Mouse (Mus musculus): ENCODE measurements around the gene Ube2d1. TPM values are rescaled to one million over a fixed set of nuclear protein-coding genes. Genes with fewer than 3 reads are reported as not detected.

Gene Ube2d1
- 47.4 TPM for total RNA-seq (2023)

GRCm38 (mm10) chr10:71285126-71285580 is at the start of gene Ube2d1:
Gene Ube2d1 (minus strand): TSS chr10:71285262.

DNA sequence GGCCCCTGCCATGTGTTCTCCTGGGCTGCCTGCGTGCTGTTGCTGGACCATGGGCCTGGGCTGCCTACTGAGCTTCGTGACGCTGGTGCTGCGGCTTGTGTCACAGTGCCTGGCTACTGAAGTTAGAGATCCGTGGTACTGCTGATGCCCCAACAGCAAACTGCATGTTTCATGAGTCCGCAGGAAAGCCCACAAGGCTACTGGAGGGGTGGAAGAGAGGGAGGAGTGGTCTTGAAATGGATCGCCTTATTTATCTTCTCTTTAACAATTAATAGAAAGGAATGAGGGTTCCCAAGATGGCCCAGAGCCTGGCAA is 46.9 kb downstream of the Ube2d1 start, which contains the start of gene Tfam:
Gene Tfam (minus strand): TSS at position 41 of the 315 bp plus-strand sequence.

Other genes starting within 250 kb of the Ube2d1 start
- not detected for gene Bicc1, start 125.6 kb downstream of the Ube2d1 start, total RNA-seq (2023)
- 66.2 TPM for gene Tfam, start 47.0 kb downstream of the Ube2d1 start, total RNA-seq (2023)
- gene Cisd1, start 59.7 kb upstream of the Ube2d1 start, total RNA-seq (2023), result 5.2 TPM
- 31.1 TPM for gene Ipmk, start 62.5 kb upstream of the Ube2d1 start, total RNA-seq (2023)

Measured in CD4-positive naive resting alpha-beta T cell, adult 76 days (primary cell).